Mouse (Mus musculus) lung, adult 2 months (tissue): ENCODE results near the gene Sipa1l3.

Experiments
- CTCF ChIP-seq: fragments of 200-500 bp; IDR thresholded peaks from 2 replicates; pipeline ENCODE4 v1.5.1; 2011; ENCODE audit warnings: mild to moderate bottlenecking, low read length, control low read depth; ENCODE audit not compliant: insufficient read depth
- POLR2A ChIP-seq: fragments of 200-500 bp; IDR thresholded peaks from 2 replicates; pipeline ENCODE4 v1.6.1; 2011; ENCODE audit warnings: low read depth, mild to moderate bottlenecking, control low read depth, low read length, borderline replicate concordance; ENCODE audit errors: extremely low read depth

GRCm38 (mm10) chr7:29490704-29491470 is 27.6 kb downstream of the Sipa1l3 start:
- TF ChIP-seq CTCF (no peak), POLR2A (no peak)
